Mouse (Mus musculus) ES-Bruce4 (cell line): ENCODE data around the gene Usp6nl. TPM values are rescaled to one million over a fixed set of nuclear protein-coding genes. Genes with fewer than 3 reads are reported as not detected.

Experiments used
- H3K27ac ChIP-seq: 2 replicates; pipeline ENCODE4 v1.5.1; 2012; ENCODE audit warnings: low read length, inconsistent platforms; ENCODE audit not compliant: insufficient read depth
- H3K27me3 ChIP-seq: 2 replicates; pipeline ENCODE4 v1.6.1; 2012; ENCODE audit warnings: mild to moderate bottlenecking, low read length, inconsistent platforms; ENCODE audit not compliant: control insufficient read depth, poor library complexity, insufficient read depth, severe bottlenecking
- H3K36me3 ChIP-seq: 2 replicates; pipeline ENCODE4 v1.6.1; 2012; ENCODE audit warnings: inconsistent platforms, mild to moderate bottlenecking, low read length, moderate library complexity; ENCODE audit not compliant: control insufficient read depth, poor library complexity, insufficient read depth, severe bottlenecking
- H3K4me1 ChIP-seq: one replicate; pipeline ENCODE4 v1.8.1; 2011; ENCODE audit warnings: low read length; ENCODE audit not compliant: control insufficient read depth, insufficient read depth
- H3K4me3 ChIP-seq: 2 replicates; pipeline ENCODE4 v1.5.1; 2011; ENCODE audit warnings: low read depth, mild to moderate bottlenecking, low read length
- H3K9ac ChIP-seq: 2 replicates; pipeline ENCODE4 v1.6.1; 2012; ENCODE audit warnings: low read depth, mild to moderate bottlenecking, inconsistent platforms; ENCODE audit not compliant: poor library complexity, severe bottlenecking
- H3K9me3 ChIP-seq: replicated peaks from 2 replicates; pipeline ENCODE4 v1.6.1; 2012; ENCODE audit warnings: mild to moderate bottlenecking, low read length, inconsistent platforms; ENCODE audit not compliant: control insufficient read depth, poor library complexity, insufficient read depth, severe bottlenecking
- CTCF ChIP-seq: IDR thresholded peaks from one replicate; pipeline ENCODE4 v1.8.1; 2011; ENCODE audit warnings: low read depth, low read length
- EP300 ChIP-seq: IDR thresholded peaks from 2 replicates; pipeline ENCODE4 v1.6.1; 2011; ENCODE audit warnings: low read depth, low read length; ENCODE audit not compliant: insufficient read depth
- POLR2A ChIP-seq: IDR thresholded peaks from one replicate; pipeline ENCODE4 v1.8.1; 2011; ENCODE audit warnings: low read length; ENCODE audit not compliant: insufficient read depth
- polyA plus RNA-seq: library from polyadenylated mRNA; stranded (reverse); fragments of >200 nt; gene quantifications from 2 replicates; pipeline ENCODE4 v1.2.4, GENCODE M21; 2011; ENCODE audit warnings: low read depth; ENCODE audit not compliant: missing spikeins, insufficient read depth, insufficient read length

Usp6nl gene
- polyA plus RNA-seq, 1 experiment: 29.5 TPM

DNA sequence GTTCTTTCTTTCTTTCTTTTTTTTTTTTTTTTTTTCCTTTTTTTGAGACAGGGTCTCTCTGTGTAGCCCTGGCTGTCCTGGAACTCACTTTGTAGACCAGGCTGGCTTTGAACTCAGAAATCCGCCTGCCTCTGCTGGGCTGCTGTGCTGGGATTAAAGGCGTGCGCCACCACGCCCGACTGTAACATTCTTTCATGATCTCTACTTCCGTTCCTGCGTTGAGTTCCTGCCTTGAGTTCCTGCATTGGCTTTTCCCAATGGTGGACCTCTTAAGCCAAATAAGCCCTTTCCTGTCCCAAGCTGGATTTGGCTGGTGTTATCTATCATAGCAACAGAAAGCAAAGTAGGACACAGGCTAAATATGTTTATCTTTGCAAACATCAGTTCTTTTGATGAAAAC is 34.8 kb downstream of the Usp6nl start:
- peaks cover 5% of the 10 kb centered on the region for H3K4me1 ChIP-seq
- H3K27ac ChIP-seq: no peak overlapping the region
- H3K9me3 ChIP-seq: no peaks in the 10 kb centered on the region
- no peak overlapping the region for H3K4me3 ChIP-seq
- H3K27me3 ChIP-seq: no peaks in the 10 kb centered on the region
- no peaks in the 10 kb centered on the region for H3K36me3 ChIP-seq
- TF ChIP-seq CTCF (no peak), EP300 (no peak), POLR2A (no peak)
- no peak overlapping the region for H3K9ac ChIP-seq

DNA sequence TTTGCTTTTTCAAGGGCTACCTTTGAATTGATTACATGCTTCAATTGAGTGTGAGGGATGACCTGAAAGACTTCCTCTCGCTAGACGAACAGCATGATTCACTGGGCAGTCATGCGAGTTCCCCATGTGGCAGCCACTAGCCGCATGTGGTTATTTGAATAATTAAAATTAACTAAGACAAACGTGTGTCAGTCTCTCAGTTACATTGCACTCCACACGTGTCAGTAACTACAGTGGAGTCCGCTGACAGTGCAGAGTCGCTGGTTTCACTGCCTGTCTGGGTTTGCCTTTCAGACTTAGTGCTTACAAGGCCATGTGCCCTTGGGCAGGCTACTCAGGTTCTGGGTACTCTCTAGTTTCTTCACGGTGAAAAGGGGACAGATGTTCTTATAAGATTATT is 37.2 kb downstream of the Usp6nl start:
- H3K27ac ChIP-seq: no peak overlapping the region
- no peak overlapping the region for H3K9ac ChIP-seq
- H3K4me3 ChIP-seq: no peak overlapping the region
- no peaks in the 10 kb centered on the region for H3K27me3 ChIP-seq
- H3K9me3 ChIP-seq: no peaks in the 10 kb centered on the region
- peaks cover 5% of the 10 kb centered on the region for H3K4me1 ChIP-seq
- TF ChIP-seq EP300: no peak
- TF ChIP-seq CTCF: no peak
- TF ChIP-seq POLR2A: no peak
- H3K36me3 ChIP-seq: no peaks in the 10 kb centered on the region

DNA sequence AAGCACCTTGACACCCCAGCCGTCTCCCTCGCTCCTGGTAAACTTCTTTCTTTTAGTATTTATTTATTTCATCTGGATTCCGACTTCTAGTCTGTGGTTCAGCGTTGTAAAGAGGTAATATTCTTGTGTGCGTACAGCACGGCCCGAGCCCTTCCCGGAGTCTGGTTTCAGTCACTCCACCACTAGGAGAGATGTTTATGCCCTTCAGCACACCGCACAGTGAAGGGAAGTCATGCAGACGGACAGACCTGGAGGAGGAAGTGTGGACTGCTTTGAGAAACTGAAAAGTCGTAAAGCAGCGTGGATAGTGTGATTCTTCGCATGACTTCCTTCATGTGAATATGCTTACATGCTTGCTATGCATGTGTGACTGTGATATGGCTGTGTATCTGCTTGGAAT is 40.7 kb downstream of the Usp6nl start:
- H3K4me3 ChIP-seq: no peak overlapping the region
- TF ChIP-seq CTCF (no peak), EP300 (no peak), POLR2A (no peak)
- no peak overlapping the region for H3K9ac ChIP-seq
- H3K27ac ChIP-seq: no peak overlapping the region
- H3K9me3 ChIP-seq: no peaks in the 10 kb centered on the region
- no peaks in the 10 kb centered on the region for H3K27me3 ChIP-seq
- H3K36me3 ChIP-seq: no peaks in the 10 kb centered on the region
- peaks cover 5% of the 10 kb centered on the region for H3K4me1 ChIP-seq

DNA sequence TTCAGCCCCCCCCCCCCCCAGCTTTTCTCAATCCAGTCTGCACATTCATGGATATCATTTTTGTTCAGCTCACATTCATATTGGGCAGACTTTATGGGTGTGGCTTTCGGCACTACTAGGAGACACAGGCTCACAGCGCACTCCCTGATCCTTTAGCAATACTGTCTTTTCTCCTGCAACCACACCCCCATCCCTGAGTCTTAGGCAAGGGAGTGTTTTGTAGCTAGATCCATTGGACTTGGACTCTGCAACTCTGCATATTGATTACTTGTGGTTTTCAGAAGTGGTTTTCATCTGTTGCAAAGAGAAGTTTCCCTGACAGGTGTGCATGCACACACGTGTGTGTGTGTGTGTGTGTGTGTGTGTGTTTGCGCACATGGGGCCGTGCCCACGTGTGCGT is 41.5 kb downstream of the Usp6nl start:
- no peaks in the 10 kb centered on the region for H3K9me3 ChIP-seq
- H3K36me3 ChIP-seq: no peaks in the 10 kb centered on the region
- no peak overlapping the region for H3K27ac ChIP-seq
- TF ChIP-seq POLR2A: no peak
- no peak for TF ChIP-seq CTCF
- no peak for TF ChIP-seq EP300
- H3K9ac ChIP-seq: no peak overlapping the region
- no peak overlapping the region for H3K4me3 ChIP-seq
- no peaks in the 10 kb centered on the region for H3K27me3 ChIP-seq
- H3K4me1 ChIP-seq: peaks cover 5% of the 10 kb centered on the region

DNA sequence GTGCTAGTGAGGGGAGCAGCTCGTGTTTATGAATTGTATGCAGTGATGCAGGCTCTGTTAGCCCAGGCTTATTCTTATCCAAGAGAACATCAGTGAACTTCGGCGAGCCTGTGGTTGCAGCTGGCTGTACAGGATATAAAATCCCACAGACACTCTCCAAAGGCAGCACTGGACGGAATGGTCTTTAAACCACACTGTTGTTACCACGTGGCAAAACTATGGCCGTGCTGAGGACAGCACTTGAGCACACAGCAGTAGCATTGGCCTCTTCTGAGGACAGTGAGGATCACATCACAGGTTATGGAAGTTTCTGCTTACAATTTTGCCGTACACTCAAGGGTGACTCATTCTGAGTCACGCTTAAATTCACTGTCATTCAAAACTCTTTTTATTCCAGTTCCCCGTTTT is 44.1 kb downstream of the Usp6nl start:
- Histone ChIP-seq H3K9ac (no peak overlapping the region), H3K27ac (no peak overlapping the region), H3K9me3 (no peaks in the 10 kb centered on the region), H3K4me1 (peaks cover 5% of the 10 kb centered on the region), H3K4me3 (no peak overlapping the region), H3K27me3 (no peaks in the 10 kb centered on the region), H3K36me3 (no peaks in the 10 kb centered on the region)
- no peak for TF ChIP-seq POLR2A
- no peak for TF ChIP-seq CTCF
- TF ChIP-seq EP300: no peak

DNA sequence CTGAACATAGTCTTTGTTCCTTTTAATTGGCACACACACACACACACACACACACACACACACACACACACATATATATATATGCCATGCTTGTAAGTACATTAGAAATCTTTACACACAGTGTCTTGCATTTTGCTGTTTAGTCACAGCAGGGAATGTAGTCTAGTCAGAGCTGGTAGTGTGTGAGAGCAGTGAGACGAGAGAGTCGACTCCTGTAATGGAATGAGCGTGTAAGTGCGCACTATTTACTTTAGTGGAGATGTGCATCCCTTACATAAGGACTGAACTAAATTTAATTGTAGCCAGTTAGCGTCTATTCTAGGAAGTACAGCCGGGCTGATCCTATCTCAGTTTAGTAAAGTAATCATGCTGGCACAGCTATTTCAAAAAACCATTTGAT is 44.5 kb downstream of the Usp6nl start:
- Histone ChIP-seq H3K27ac (no peak overlapping the region), H3K9me3 (no peaks in the 10 kb centered on the region), H3K36me3 (no peaks in the 10 kb centered on the region), H3K27me3 (no peaks in the 10 kb centered on the region), H3K4me1 (peaks cover 5% of the 10 kb centered on the region), H3K9ac (no peak overlapping the region), H3K4me3 (no peak overlapping the region)
- no peak for TF ChIP-seq POLR2A
- no peak for TF ChIP-seq CTCF
- no peak for TF ChIP-seq EP300
